Mouse (Mus musculus): ENCODE data around the gene Cnot10.

Cnot10 gene

DNA sequence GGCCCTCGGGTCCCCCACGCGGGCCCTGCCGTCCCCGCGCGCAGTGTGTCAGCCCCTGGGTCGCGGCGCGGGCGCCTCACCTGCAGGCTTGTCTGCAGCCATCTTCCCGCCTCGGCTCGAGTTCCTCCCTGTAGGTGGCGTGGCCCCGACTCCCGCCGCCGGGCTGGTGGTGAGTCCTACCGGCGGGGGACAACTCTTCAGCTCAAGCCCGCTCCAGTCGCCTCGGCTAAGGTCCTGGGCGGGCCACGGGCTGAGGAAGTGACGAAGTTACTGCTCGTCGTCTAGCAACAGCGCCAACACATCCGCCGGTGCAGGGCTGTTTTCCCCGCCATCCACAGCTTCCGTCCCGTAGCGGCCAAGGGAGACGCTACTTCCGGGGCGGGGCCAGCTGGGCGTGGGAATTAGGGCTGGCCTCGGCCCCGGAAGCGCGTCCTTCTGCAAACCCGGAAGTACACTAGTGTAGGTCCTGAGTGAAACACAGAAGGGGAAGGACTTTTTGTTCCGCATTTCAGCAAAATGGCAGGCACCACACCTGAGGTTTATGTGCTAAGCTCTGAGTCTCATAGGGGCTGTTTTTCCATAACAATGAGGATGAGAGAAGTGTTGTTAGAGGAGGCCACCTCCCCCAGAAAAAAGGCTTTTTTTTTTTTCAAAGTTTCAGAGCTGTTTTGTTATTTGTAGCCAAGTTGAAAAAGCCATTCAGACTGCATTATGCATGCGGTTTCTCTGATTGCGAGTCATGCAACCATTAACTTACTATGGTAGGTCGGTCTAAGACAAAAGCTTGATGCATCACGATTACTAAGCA is at the start of gene Cnot10:
Gene Cnot10, minus strand, starts transcription at position 346 of the 808 bp plus-strand sequence.
- DNase-seq (ENCODE audit: low read depth, low spot score), result peak; percentile 97

DNA sequence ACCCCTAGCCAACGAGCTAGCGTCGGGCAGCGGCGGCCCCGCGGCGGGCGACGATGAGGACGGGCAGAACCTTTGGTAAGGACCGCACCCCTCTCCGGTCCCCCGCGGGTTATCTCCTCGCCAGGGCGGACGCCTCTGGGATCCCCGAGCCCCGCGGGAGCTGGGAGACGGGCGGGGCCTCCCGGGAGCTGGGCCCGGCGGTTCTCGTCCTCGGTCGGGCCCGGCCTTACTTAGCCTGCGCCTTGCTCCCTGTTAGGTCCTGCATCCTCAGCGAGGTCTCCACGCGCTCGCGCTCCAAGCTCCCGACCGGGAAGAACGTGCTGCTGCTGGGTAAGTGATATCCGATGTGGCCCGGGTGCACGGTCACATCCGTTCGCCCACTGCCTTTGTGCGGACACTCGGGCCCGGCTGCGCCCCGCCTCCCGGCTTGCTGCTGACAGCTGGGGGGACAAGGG is 49.0 kb upstream of the Cnot10 start:
- DNase-seq (ENCODE audit: low read depth, low spot score), result no peak

DNA sequence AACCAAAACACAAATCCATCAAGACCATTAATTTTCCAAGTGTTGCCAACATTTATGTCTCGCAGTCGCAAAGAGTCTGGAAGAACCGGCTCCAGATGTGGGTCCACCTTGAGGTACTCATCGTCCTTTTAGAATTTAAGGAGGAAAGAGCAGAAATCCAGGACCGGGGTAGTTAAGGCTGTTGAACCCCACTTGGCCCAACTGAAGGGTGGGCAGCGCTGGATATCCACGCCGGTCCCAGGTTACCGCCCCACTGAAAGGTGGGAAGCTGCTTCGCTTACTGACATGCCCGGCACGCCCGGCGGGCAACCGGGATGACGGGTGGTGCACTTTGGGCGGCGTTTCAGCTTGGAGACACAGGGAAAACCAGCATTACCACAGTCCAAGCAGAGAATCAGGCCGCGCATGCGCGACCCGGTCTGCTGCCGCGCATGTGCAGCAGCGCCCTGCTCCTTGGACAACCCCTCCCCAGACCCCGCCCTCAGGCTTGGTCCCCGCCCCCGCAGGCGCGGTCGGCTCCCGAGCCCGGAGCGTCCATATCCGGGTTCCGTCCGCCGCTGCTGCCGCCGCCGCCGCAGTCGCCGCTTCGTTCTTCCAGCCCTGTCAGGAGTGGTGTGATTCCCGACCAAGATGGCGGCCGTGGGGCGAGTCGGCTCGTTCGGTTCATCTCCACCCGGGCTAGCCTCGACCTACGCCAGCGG is 48.4 kb upstream of the Cnot10 start, which contains the start of gene Dync1li1:
Gene Dync1li1, plus strand, starts transcription at position 539 of the 701 bp plus-strand sequence.
- DNase-seq (ENCODE audit: low read depth, low spot score), result peak; percentile 92

DNA sequence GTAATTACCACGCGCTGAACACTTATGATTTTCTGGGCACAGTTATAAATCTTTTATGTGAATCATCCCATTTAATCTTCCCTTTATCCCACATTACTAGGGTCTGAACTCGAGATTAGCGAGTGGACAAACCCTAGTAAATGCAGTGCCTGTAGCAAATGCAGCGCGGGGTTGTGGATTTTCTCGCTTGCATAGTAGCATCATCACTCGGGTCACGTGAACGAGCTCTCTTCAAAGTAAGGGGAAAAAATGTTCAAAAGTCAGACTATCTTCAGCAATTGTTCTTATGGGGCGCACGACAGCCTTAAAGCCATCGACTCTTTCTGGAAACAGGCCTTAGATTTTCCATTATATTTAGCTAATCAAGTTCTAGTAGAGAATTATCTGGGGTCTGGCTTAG is 47.7 kb upstream of the Cnot10 start:
- no peak for DNase-seq (ENCODE audit: low read depth, low spot score)

DNA sequence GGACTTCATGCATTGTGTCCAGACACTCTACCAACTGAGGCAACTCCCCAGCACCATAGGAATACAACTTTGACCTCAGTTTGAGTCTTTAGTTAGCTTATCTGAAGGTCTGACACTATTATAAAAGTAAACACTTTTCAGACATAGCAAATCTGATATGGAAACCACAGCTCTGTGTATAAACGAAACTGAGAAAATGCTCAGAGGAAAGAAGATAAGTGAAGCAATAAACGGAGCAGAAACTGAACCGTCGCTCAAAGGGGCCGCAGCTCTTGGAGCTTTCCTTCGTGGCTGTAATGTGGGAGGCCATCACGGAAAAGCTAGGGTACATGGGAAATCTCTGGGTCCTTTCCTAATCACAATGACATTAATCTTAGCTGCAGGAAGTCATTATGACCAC is 46.3 kb upstream of the Cnot10 start:
- no peak for DNase-seq (ENCODE audit: low read depth, low spot score)

DNA sequence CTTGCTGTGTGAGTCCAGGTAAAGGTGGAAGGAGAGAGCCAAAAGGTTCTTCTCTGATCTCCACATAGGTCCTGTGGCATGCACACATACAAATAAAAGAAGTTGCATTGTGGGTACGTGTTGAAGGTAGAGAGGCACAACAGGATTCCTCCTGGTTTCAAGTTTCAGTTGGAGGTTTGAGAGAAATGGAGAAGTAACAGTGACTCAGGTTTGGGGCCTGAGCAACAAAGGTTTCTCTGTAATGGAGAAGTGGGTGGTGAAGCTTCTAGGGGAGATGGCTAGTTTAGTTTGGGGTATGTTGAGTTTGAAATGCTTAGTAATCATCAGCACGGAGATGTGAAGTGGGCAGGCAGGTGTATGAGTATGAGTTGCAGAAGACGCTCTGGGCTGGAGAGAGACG is 42.2 kb upstream of the Cnot10 start:
- DNase-seq (ENCODE audit: low read depth, low spot score), result no peak

DNA sequence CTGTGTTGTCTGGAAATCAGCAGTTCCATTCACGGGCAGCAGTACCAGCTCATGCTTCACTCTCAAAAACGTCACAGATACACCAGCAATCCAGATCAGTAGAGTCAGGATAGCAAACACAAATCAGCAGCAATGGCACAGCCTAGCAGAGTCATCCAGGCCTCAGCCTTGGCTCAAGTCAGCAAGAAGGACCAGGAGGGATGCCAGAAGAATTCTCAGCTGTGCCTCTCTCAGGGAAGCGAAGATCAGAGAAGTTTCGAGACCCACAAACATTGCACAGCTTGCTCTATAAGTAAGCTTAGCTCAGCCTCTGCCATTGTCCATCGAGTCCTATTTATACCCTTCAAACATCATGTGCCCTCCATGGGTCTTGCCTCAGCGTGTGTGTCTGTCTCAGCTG is 40.5 kb upstream of the Cnot10 start:
- no peak for DNase-seq (ENCODE audit: low read depth, low spot score)

DNA sequence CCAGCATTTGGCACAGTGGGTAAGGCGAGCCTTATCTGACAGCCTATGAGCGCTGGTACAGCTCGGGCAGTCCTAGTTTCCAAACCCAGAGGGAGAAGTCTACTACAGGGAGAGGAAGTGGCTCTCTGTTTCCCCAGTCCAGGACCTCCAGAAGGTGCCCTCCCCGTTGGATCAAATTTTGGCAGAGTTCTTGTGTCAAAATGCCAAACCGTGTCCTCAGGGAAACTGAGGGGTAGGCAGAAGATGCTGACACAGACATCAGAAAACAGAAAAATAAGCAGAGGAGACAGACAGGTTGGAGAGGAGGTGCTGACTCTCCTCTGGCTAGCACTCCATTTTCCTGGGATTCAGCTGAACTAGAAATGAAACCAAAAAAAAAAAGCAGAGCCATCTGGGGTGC is 40.0 kb upstream of the Cnot10 start:
- no peak for DNase-seq (ENCODE audit: low read depth, low spot score)

DNA sequence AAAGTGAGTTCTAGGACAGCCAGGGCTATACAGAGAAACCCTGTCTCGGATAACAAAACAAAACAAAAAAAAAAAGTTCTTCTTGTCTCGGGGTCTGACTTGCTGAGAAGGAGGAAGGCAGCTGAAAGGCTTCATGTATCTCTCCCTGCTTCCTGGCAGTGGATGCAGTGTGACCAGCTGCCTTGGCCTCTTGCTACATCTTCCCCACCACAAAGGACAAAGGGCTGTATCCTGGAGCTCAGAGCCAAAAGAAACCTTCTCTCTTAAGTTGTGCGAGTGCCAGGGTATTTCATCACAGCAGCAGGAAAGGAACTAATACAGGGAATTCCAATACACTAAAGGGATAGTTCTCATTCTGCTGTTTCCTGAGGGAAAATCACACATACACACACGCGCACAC is 38.6 kb upstream of the Cnot10 start:
- no peak for DNase-seq (ENCODE audit: low read depth, low spot score)

DNA sequence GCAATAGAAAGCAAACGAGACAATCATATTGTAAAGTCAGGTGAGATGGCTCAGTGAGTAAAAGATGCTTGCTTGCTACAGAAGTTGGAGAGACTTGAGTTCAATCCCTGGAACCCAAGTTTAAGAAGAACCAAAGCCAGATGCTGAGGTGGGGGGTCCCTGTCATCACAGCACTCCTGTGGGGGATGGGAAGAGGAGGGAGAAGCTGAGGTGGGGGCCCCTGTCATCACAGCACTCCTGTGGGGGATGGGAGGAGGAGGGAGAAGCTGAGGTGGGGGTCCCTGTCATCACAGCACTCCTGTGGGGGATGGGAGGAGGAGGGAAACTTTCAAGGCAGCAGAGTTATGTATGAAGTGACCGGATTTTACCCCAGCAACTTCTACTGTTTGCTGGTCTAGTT is 33.6 kb upstream of the Cnot10 start:
- DNase-seq (ENCODE audit: low read depth, low spot score), result no peak

DNA sequence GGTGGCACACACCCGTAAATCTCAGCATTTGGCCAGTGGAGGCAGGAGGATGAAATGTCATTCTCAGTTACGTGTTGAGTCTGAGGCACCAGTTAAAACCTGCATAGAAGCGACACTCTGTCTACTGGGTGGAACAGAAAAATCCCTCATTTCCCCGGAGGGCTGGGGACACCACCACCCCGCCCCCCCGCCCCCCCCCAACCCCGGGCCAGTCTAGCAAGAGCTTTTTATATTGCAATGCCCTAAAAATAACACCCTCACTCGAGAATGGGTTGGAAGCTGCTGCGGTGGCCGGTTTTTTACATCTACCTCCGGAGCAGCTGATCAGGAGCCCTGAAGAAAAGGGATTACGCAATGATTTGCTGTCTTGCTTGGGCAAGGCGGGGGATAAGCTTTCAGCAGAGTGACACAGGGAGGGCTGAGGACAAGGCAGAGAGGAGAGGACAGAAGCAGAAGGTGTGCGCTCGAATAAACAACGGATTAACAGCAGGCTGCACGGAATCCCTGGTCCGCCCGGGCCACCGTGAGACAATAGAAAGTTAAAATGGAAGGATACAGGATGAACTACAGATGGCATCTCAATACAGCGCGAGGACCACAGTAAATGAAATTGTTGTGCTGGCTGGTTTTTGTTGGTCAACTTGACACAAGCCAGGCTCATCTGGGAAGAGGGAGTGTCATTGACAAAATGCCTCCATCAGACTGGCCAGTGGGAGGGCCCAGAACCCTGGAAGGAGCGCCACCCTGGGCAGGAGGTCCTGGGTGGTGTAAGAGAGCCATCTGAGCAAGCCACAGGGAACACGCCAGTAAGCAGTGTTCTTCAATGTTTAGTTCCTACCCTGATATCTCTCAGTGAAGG is 32.9 kb upstream of the Cnot10 start:
- peak; percentile 85 for DNase-seq (ENCODE audit: low read depth, low spot score)

DNA sequence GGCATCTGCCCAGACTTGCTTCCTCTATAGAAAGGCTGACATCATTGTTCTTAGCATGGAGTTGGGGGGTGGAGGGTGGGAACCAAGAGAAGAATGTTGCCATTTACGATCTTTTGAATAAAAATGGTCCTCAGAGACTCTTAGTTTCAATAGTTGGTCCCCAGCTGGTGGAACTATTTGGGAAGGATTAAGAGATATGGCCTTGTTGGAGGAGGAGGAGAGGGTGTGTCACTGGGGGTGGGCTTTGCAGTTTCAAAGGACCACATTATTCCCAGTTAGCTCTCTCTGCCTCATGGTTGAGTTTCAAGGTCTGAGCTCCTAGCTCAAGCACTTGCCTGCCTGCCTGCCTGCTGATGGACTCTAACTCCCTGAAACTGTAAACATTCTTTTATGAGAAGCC is 32.0 kb upstream of the Cnot10 start:
- DNase-seq (ENCODE audit: low read depth, low spot score), result no peak

DNA sequence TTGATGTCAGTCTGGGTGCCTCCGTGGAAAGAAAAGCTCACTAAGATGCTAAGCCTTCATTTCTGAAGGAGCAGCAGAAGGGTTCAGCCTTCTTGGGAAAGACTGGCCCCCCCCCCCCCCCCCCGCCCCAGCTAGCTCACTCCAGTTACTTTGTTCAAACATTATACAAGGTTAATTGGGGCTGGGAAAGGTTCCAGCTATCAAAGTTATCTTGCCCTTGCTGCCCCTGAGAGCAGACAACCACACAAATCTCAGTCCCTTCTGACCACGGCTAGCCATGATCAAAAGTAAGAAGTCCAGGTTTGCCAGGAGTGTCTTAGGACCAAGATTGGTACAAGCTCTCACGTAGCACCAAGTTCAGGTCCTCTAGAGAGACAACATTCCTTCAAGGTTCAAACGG is 29.0 kb upstream of the Cnot10 start:
- no peak for DNase-seq (ENCODE audit: low read depth, low spot score)

DNA sequence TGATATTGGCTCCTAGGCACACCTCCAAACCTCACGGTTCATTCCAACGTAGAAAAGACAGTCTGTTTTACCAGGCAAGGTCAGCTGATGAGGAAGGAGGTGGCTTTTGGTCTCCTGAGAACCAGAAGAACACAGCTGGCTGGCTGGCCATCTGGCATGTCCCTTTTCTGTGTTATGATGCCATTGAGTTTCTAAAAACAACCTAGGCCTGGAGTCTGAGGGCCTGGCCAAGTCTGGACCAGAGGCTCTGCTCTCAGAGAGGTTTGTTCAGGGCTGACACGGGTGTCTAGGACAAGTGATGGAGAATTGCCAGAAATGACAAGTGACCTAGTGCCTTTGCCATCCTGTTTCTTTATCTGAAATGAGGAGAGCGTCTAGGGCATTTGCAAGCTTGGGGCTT is 28.1 kb upstream of the Cnot10 start:
- no peak for DNase-seq (ENCODE audit: low read depth, low spot score)

DNA sequence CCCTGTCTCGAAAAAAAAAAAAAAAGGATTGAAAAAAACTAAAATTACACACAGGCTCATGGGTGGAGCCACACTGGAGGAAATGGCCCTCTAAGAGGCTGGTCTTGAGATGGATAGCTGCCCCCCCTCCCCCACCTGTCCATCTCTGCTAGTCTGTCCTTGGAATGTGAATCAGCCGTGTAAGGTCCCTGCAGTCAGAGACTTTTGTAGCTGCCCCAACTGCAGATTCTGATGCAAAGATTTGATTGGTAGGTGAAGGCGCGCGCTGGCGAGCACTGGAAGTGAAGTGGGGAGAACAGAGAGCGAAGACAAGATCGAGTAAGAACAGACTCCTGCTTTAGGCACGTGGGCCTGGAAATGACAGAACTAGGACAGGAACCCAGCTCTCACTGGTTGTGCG is 26.9 kb upstream of the Cnot10 start:
- no peak for DNase-seq (ENCODE audit: low read depth, low spot score)

DNA sequence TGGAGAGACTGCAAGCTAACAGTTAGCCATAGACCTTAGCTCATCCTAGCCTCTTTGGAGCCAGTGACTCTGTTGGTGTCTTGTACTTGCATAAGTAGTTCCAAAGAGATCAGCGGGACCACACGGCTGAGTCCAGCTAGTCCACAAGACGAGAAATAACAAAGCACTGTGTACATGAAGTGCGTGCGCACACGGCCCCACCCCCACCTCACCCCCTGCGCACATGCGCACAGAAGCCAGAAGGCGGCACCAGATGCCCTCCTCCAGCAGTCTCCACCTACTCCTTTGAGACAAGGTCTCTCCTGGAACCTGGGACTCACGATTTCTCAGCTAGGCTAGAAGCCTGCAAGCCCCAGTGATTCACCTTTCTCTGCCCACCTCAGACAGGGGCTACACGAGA is 23.8 kb upstream of the Cnot10 start:
- DNase-seq (ENCODE audit: low read depth, low spot score), result no peak

DNA sequence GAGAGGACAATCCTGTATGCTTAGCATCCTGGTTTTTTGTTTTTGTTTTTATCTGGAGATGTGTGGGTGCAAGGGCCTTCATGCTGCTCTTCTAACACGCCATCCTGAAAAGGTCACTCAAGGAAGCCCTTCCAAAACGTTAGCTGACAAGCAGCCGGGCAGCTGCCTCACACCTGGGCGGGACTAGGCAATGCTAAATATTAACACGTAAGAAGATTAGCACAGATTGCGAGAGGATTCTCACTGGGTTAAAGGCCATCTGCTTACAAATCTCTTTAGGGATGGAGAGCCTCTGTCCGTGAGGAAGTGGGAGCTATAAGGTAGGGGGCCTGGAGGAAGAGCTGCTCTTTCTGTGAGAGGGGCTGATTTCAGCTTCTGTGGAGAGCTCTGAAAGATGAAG is 22.0 kb upstream of the Cnot10 start:
- peak; percentile 90 for DNase-seq (ENCODE audit: low read depth, low spot score)

DNA sequence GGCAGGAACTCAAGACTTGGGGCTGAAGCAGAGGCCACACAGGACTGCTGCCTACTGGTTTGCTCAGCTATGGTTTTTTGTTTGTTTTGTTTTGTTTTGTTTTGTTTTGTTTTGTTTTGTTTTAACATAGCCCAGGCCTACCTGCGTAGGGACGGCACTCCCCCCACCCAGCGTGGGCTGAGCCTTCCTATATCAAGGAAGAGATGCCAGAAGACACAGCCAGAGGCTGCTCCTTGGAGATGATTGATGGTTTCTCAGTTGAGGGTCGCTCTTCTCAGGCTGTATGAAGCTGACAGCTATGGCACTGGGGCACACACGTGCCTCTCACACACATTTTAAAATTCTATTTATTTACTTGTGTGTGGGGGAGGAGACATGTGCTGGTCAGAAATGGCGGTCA is 21.0 kb upstream of the Cnot10 start:
- DNase-seq (ENCODE audit: low read depth, low spot score), result no peak

DNA sequence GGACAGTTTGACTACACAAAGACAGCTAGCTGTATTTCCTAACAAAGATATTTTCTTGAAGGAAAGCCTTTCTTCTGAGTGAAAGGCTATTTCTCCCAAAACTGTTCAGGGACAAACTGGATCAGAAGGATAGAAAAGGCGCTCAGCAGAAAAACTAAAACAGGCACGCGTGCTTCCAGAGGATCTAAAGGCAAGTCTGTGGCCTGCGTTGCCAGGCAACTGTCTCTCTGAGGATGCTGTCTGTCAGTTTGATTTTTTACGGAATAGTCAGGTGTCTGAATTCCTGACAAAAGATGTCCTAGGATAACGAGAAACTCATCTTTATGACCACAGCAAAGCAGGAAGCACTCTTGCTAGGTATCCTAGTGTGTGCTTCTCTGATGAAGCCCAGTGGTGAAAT is 20.5 kb upstream of the Cnot10 start:
- no peak for DNase-seq (ENCODE audit: low read depth, low spot score)

DNA sequence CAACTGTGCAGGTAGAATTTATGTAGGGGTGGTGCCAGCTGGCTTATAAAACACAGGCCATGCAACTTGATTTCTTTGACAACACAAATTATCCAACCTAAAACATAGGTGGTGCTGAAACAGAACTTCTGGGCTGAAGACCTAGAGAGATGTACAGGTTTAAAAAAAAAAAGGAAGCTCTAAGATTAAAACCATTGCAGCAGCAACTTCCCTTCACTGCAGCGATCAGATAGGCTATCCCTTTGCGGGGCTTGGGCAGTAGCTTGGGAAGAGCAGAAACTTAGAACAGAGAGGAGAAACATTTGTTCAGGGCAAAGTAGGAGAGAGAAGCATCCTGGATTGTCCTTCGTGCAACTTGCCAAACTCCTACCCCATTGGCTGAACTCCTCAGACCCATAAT is 16.7 kb upstream of the Cnot10 start:
- no peak for DNase-seq (ENCODE audit: low read depth, low spot score)

DNA sequence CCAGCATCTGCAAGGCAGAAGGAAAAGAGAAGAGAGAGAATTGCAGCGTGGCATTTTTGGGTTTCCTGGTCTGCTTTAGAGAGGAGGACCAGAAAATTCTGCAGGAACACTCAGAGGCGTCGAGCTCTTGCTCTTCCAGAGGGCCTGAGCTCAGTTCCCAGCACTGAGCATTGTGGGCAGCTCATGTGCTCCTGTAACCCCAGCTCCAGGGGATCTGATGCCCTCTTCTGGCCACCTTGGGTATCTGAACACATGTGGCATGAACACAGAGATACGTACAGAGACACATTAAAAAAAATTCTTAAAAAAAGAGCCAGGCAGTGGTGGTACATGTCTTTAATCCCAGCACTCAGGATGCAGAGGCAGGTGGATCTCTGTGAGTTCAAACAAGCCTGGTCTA is 15.4 kb upstream of the Cnot10 start:
- no peak for DNase-seq (ENCODE audit: low read depth, low spot score)

DNA sequence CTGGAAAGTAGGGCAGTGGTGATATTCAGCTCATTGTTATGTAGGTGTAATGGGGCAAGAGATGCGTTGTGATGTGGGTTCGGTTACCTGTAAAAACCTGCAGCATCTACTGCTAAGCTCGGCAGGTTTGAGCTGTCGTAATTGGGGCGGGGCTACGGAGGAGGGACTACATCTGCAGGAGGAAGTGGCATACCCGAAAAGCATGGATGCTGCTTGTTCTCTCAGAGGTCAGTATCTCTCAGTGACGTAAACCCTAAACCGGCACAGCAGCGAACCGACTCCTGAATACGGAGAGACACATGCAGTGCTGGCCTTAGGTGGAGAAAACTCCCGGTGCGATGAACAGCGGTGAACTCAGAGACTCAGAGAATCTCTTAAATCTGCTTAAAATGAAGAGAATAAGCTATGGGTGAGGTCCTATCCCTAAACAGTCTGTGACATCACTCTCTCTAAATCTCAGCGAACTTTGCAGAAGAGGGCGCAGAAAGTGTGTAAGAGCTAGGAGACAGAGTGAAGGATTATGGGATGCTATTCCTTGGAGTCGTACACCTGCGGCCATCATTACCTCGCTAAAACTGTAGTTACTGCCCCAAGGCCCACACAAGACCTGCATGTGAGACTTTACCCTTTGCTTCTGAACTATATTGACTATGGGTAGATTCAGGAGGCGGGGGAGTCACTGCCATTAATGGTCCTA is 11.1 kb upstream of the Cnot10 start:
- DNase-seq (ENCODE audit: low read depth, low spot score), result no peak

Data from retina, adult 2 months (tissue).